Mouse (Mus musculus) MEL (cell line): Measurements from ENCODE around the gene Cebpz.

ENCODE experiments used
- BHLHE40 ChIP-seq: IDR thresholded peaks from 2 replicates; pipeline ENCODE4 v1.6.1; 2012; ENCODE audit warnings: low read depth, mild to moderate bottlenecking, inconsistent platforms, low read length, improper control_type of control experiment, borderline replicate concordance
- CTCF ChIP-seq, 3 experiments: IDR thresholded peaks in 2 of 3; conservative IDR thresholded peaks in 1 of 3; 2 replicates each; pipeline ENCODE4 v1.5.1; 2011 to 2012; ENCODE audit warnings: low read length in 3 of 3, low read depth in 2 of 3, mild to moderate bottlenecking in 2 of 3, improper control_type of control experiment in 1 of 3, inconsistent platforms in 1 of 3, mixed read lengths in 1 of 3, moderate library complexity in 1 of 3; ENCODE audit not compliant: control insufficient read depth in 1 of 3, insufficient read depth in 1 of 3, poor library complexity in 1 of 3, severe bottlenecking in 1 of 3
- EP300 ChIP-seq, 2 experiments: IDR thresholded peaks; 2 replicates each; pipeline ENCODE4 v1.6.1; 2011; ENCODE audit warnings: improper control_type of control experiment in 2 of 2, low read length in 2 of 2, low read depth in 1 of 2, mild to moderate bottlenecking in 1 of 2
- HCFC1 ChIP-seq: IDR thresholded peaks from 2 replicates; pipeline ENCODE4 v1.6.1; 2012; ENCODE audit warnings: low read depth, mild to moderate bottlenecking, inconsistent platforms, low read length, improper control_type of control experiment, moderate library complexity
- MAFK ChIP-seq: IDR thresholded peaks from 2 replicates; pipeline ENCODE4 v1.6.1; 2011; ENCODE audit warnings: low read depth, mild to moderate bottlenecking, low read length, improper control_type of control experiment, borderline replicate concordance
- NELFE ChIP-seq: IDR thresholded peaks from 2 replicates; pipeline ENCODE4 v1.6.1; 2011; ENCODE audit warnings: low read depth, low read length, improper control_type of control experiment
- NRF1 ChIP-seq: IDR thresholded peaks from 2 replicates; pipeline ENCODE4 v1.6.1; 2014; ENCODE audit warnings: low read depth, mild to moderate bottlenecking, inconsistent platforms, low read length, improper control_type of control experiment, moderate library complexity; ENCODE audit not compliant: poor library complexity, insufficient read depth, severe bottlenecking
- POLR2A ChIP-seq, 2 experiments: IDR thresholded peaks; 2 replicates each; pipeline ENCODE4 v1.6.1; 2011 to 2012; ENCODE audit warnings: low read length in 2 of 2, mild to moderate bottlenecking in 2 of 2, control low read depth in 1 of 2, improper control_type of control experiment in 1 of 2, low read depth in 1 of 2, moderate library complexity in 1 of 2; ENCODE audit not compliant: control insufficient read depth in 1 of 2, insufficient read depth in 1 of 2, poor library complexity in 1 of 2
- POLR2AphosphoS2 ChIP-seq: IDR thresholded peaks from 2 replicates; pipeline ENCODE4 v1.6.1; 2011; ENCODE audit warnings: low read length, improper control_type of control experiment
- SMC3 ChIP-seq: IDR thresholded peaks from 2 replicates; pipeline ENCODE4 v1.6.1; 2011; ENCODE audit warnings: low read depth, low read length, improper control_type of control experiment
- TAL1 ChIP-seq: IDR thresholded peaks from 2 replicates; pipeline ENCODE4 v1.6.1; 2012; ENCODE audit warnings: mild to moderate bottlenecking, inconsistent platforms, low read length, moderate library complexity, mixed read lengths
- TCF12 ChIP-seq: IDR thresholded peaks from 2 replicates; pipeline ENCODE4 v1.6.1; 2014; ENCODE audit warnings: low read depth, mild to moderate bottlenecking, inconsistent platforms, low read length, improper control_type of control experiment, moderate library complexity
- USF1 ChIP-seq: IDR thresholded peaks from 2 replicates; pipeline ENCODE4 v1.6.1; 2014; ENCODE audit warnings: low read depth, mild to moderate bottlenecking, inconsistent platforms, low read length, improper control_type of control experiment, moderate library complexity
- ZKSCAN1 ChIP-seq: IDR thresholded peaks from 2 replicates; pipeline ENCODE4 v1.6.1; 2012; ENCODE audit warnings: low read depth, mild to moderate bottlenecking, inconsistent platforms, low read length, improper control_type of control experiment, moderate library complexity

- TF ChIP-seq POLR2A (IDR thresholded peaks at IDR 0.05; ENCODE audit: control insufficient read depth in 1 of 2, insufficient read depth in 1 of 2, low read depth in 1 of 2, low read length in 2 of 2, poor library complexity in 1 of 2), result no peak
- TF ChIP-seq TCF12, result 0 out of 2 replicates have a peak, but pooled peaks have one; percentile 7
- TF ChIP-seq CTCF (IDR thresholded peaks at IDR 0.05 in 2 of 3, conservative IDR thresholded peaks at IDR 0.05 in 1 of 3; ENCODE audit: control insufficient read depth in 1 of 3, insufficient read depth in 1 of 3, low read depth in 2 of 3, low read length in 3 of 3, poor library complexity in 1 of 3, severe bottlenecking in 1 of 3), result no peak
- TF ChIP-seq EP300 (IDR thresholded peaks at IDR 0.05; ENCODE audit: low read depth in 1 of 2, low read length in 2 of 2), result peak in 1 of 2 experiments; percentile 49; a peak in 2 of 4 replicates
- no peak for TF ChIP-seq USF1
- no peak for TF ChIP-seq NELFE
- TF ChIP-seq TAL1, result no peak
- no peak for TF ChIP-seq SMC3
- TF ChIP-seq NRF1, result no peak
- TF ChIP-seq ZKSCAN1, result no peak
- no peak for TF ChIP-seq BHLHE40
- no peak for TF ChIP-seq MAFK
- no peak for TF ChIP-seq HCFC1
- no peak for TF ChIP-seq POLR2AphosphoS2
Observed at GRCm38 (mm10) chr17:78935857-78936256, 1.0 kb downstream of the Cebpz start.
